Mouse (Mus musculus): ENCODE measurements at regions not wholly inside any gene's neighbourhood (a gene's known extent, or its start where the extent isn't known, plus 50 kb on each side); places are given as distances from the start of the nearest gene placed in this dataset.

DNA sequence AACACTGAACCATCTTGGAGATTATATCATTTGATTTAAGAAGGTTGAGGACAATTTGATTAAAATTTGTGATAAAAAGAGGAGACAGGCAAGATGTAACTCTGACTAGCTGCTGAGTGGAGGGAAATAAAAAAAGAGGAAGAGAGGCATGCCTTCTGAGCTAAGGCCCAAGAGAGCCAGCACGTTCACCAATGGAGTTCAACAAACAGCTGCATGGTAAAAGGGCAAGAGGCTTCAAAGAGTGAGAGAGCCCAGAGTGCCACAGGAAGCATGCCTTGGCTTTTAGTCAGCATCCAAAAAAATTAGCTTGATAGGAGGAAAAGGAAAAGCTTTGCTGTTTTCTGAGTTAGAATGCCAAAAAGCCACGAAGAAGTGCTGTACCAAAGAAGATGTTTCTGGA lies 103.0 kb upstream of the Zbtb20 start:
- no peak for TF ChIP-seq CTCF (IDR thresholded peaks at IDR 0.05; ENCODE audit: borderline replicate concordance, insufficient read depth, low read depth, low read length)
- no peak for TF ChIP-seq POLR2A (IDR thresholded peaks at IDR 0.05; ENCODE audit: borderline replicate concordance, insufficient read depth, low read length)

Measured in cerebellum, adult 2 months (tissue).